Mouse (Mus musculus): ENCODE measurements around the gene Pknox2.

Gene Pknox2

DNA sequence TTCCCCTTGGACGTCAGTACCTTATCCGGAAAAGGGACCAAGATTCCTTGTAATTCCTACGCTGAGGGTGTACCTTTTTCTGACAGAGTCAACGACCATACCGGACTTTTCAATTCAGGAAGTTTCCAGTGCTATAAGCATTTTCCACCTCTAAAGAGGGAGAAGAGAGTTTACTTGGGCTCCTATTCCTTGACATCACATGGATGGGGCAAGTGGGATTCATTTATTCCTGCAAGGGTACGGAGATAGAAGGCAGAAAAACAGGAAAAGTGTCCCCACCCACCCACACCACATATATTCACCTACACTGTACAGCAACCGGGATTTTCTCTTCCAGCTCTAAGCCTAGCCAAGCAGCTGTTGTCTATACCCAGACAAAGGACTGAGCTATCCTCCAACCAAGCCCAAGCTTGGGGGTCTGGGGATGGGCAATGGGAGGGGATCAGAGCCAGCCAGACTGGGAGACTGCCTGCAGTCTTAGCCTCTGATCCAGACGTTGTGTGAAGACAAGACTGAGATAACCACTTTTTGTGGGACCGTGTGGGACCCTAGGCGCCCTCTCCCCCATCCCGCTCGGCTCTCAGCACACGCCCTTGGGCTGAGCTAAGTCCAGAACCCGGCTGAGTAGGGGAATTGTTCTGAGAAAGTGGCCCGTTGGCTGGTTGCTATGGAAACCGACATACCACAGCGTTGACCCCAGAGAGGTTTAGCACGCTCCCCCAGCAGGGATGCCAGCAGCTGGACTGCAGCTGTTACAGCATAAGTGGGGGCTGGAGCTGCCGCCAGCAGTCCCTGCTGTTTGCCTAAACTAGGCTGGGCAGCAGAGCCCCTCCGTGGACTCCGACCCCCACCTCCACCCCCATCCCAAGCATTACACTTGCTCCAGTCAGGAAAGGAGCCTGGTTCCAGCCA, 93.3 kb downstream of the Pknox2 start:
- DNase-seq (ENCODE audit: extremely low read depth, low read depth, low spot score): no peak

DNA sequence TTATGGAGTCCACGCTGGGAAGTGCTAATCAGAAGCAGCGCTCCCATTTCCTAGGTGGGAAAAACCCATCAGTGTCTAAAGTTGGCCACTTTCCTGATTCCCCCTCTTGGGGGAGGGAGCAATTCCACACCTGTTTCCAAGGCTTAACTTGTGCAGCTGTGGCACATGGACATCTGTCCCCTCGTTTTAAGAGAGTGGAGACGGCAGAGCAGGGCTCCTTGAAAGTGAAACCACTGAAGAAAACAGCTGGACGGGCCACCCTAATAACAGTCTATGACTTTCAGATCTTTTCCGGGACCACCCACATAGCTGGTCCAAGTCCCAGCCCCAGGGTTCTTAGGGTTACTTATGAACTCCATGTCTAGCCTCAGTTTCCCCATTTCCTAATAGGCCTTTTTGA, 94.2 kb downstream of the Pknox2 start:
- DNase-seq (ENCODE audit: extremely low read depth, low read depth, low spot score): no peak

- no peak for DNase-seq (ENCODE audit: extremely low read depth, low read depth, low spot score)
Measured at GRCm38 (mm10) chr9:37051669-37052068, 95.5 kb downstream of the Pknox2 start.

DNA sequence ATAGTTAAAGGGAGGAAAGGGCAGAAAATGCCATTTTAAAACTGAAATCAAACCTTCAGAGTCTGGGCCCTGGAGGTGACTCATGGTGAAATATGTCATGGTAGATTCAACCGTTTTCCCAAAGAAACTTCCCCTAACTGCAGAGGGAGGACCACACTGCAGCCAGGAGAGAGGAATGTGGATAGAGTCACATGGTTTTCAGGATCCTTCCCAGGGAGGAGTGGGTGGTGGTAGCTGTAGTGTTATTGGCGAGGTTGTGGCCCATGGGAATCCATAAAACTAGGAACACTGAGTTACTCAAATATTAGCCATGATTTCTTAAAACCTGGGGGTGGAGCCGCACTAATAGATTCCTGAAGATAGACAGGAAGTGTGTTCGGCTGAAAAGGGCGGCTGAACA, 99.7 kb downstream of the Pknox2 start:
- peak; percentile 66 for DNase-seq (ENCODE audit: extremely low read depth, low read depth, low spot score)

DNA sequence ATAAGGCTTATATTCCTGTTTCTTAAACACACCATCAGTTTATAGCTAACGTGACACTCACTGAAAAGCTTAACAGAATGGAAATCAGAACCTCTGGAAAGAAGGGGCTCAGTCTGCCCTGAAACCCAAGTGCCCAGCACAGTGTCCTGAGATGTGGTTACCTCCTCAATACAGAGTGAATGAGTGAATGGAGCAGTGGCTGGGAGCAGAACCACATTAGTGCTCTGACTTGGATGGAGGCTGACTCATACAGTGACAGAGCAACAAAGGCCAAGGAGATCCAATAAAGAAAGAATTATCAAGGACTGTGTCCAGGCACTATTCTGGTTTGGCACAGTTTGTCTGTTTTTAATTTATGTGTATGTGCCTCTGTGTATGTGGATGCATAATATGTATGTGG, 101.3 kb downstream of the Pknox2 start:
- DNase-seq (ENCODE audit: extremely low read depth, low read depth, low spot score): no peak

GRCm38 (mm10) chr9:37044165-37044564, 103.0 kb downstream of the Pknox2 start:
- peak; percentile 77 for DNase-seq (ENCODE audit: extremely low read depth, low read depth, low spot score)

GRCm38 (mm10) chr9:37038859-37039258, 108.3 kb downstream of the Pknox2 start:
- no peak for DNase-seq (ENCODE audit: extremely low read depth, low read depth, low spot score)

- no peak for DNase-seq (ENCODE audit: extremely low read depth, low read depth, low spot score)
Measured at GRCm38 (mm10) chr9:37038445-37038844, 108.8 kb downstream of the Pknox2 start.

DNA sequence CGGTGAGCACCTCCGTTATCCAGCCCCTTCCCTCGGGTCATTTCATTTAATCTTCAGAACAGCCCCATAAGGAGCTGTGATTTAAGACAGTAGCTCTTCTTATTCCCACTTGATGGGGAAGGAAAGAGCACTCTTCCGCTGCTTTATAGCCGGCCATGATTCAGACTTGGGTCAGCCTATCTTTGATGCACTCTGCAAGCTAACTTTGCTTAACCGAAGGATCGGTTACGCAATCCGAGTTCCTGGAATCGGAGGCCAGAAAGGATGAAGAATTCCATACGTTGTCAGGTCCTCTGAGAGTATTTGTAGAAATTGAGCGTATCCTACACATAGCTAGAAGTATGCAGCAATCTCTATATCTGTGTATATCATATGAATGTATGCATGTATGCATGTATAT, 109.8 kb downstream of the Pknox2 start:
- DNase-seq (ENCODE audit: extremely low read depth, low read depth, low spot score): no peak

DNA sequence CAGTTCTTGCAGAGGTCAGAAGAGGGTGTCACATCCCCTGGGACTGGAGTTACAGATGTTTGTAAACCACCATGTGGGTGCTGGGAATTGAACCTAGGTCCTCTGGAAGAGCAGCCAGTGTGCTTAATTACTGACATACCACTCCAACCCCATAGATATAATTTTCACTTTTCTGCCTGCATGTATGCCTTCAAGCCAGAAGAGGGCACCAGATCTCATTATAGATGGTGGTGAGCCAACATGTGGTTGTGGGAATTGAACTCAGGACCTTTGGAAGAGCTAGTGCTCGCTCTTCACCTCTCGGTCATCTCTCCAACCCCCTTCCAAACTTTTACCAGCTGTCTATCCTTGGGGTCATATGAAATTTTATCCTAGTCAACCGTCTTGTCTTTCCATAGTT, 112.0 kb downstream of the Pknox2 start:
- no peak for DNase-seq (ENCODE audit: extremely low read depth, low read depth, low spot score)

- DNase-seq (ENCODE audit: extremely low read depth, low read depth, low spot score): no peak
Measured at GRCm38 (mm10) chr9:37034316-37034715, 112.9 kb downstream of the Pknox2 start.

- no peak for DNase-seq (ENCODE audit: extremely low read depth, low read depth, low spot score)
Measured at GRCm38 (mm10) chr9:37030347-37031213, 116.6 kb downstream of the Pknox2 start.

DNA sequence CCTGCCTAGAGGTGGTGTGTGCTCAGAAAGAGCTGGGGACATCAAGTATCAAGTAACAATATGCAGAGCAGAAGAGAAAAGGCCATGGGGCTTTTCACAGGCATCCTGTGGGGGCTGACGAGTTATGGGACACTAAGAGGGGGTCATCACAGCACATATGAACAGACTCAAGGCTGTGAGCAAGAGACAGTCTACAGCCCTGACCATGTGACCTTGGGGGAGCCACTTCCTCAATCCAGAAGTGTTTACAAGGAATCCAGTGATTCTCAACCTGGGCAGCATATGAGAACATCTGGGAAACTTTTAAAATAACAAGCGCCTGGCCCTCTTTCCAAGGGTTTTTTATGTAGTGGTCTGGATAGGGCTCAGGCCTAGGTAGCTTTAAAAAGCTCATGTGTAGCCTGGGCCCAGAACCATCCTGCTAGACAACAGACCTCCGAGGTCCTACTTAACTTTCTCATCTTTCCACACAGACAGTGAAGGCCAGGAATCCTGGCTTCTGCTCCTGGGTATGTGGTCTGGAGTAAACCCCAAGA, 117.3 kb downstream of the Pknox2 start:
- no peak for DNase-seq (ENCODE audit: extremely low read depth, low read depth, low spot score)

DNA sequence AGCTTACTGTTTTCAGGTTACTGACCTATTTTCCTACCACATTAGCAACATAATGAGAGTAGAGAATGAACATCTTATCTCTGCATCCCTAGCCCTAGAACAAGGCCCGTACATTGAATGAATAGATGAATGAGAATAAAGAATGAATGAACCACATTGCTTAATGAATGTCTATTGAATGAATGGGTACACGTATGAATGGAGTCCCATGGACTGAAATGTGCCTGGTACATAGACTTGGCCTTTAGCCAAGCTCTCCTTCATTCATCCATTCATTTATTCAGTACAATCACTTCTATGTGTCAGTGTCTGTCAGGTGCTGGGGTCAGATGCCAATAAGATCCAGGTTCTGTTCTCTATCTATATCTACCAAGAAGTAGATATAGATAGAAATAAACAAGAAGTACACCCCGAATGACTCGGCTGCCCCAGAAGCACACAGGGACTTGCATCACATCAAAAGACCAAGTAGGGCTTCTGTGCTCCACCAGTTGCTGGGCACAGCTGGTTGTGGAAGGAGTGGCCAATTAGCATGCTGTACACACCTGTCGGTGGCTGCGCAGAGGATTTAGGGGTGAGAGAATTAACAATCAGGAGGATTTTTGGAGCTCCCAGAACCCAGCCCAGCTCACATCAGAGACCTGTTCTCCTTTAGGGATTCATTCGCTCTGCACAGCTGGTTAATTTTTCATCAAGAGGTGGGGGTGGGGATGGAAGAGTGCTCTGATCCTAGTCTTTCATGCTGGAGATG, 119.2 kb downstream of the Pknox2 start:
- no peak for DNase-seq (ENCODE audit: extremely low read depth, low read depth, low spot score)

DNA sequence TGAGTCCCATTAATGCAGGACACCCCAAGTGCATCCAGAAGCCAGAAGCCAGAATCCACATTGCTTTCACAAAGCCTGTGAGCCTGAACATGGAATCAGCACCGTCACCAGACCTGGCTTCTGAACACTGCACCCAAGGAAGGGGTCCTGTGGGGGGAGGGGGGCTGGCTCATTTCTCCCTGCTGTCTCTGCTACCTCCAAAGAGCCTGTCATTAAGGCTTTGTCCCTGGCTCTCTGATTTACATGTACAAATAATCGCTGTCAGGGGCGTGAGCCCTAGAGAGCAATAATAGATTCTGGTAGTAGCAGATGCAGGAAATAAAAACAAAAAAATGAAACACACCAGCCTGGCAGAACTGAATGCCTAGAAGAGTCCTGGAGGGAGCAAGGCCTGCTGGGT, 121.3 kb downstream of the Pknox2 start:
- DNase-seq (ENCODE audit: extremely low read depth, low read depth, low spot score): no peak

GRCm38 (mm10) chr9:37021586-37022230, 125.5 kb downstream of the Pknox2 start:
- DNase-seq (ENCODE audit: extremely low read depth, low read depth, low spot score): no peak

DNA sequence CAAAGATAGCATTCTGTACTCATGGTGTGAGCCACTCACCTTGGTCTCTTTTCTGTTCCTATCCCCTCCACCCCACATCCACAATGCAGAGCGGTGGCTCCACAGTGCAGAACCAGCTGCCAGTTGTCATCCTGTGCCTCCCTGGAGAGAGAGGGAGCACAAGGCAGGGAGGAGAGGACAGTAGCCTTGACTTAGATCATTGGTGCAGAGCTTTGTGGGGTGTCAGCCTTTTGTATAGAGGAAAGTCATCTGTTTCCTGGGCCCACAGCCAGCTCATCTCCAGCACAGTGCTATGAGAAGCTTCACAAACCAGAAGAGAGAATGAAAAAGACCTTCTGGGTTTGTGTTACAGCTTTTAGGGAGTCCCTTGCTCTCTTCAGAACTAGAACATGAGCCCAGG, 129.1 kb downstream of the Pknox2 start:
- DNase-seq (ENCODE audit: extremely low read depth, low read depth, low spot score): no peak

- DNase-seq (ENCODE audit: extremely low read depth, low read depth, low spot score): no peak
Measured at GRCm38 (mm10) chr9:37017169-37017568, 130.0 kb downstream of the Pknox2 start.

DNA sequence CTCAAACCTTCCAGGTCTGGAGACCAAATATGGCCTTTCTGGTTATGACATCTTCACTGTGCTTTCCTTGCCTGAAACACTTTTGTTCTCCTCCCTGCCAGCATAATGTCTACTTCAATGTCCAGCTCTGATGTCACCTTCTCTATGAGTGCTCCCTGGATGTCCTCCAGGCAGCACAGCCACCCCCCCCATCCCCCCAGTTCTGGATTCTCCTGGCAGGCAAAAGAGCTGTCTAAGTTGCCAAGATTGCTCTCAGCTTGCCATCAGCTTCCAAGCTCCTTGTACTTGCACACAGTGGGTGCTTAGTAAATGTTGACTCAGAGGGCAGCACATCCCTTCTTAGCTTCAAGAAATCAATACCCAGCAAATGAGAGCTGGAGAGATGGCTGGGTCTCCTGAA, 131.0 kb downstream of the Pknox2 start:
- DNase-seq (ENCODE audit: extremely low read depth, low read depth, low spot score): no peak

DNA sequence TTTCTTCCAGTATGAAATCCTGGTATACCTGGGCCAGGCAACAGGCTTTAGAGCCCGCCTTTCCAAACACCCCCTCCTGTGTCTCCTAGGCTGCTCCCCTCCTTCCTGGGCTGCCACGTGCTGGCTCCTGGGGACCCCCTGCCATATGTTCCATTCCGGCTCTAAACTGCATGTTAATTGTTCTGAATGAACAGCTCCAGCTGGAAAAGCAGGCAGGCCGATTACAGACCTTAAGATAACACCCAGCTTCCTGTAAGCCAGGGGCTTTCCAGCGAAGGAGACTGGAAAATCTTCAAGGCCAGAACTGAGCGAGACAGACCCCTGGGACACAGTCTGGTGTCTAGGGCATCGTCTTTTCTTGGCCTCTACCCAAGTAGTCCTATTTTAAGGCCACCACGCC, 133.6 kb downstream of the Pknox2 start:
- no peak for DNase-seq (ENCODE audit: extremely low read depth, low read depth, low spot score)
